Mouse (Mus musculus): Measurements from ENCODE around the gene BC048671. TPM values are rescaled to one million over a fixed set of nuclear protein-coding genes. Genes with fewer than 3 reads are reported as not detected.

The BC048671 gene
- total and polyA plus RNA-seq, 3 experiments, result not detected

GRCm38 (mm10) chr6:90317510-90318258 is 16.7 kb downstream of the BC048671 start:
- no peaks in the 10 kb centered on the region for H3K36me3 ChIP-seq (ENCODE audit: control insufficient read depth in 1 of 2, insufficient read depth in 2 of 2, low read length in 2 of 2)
- TF ChIP-seq ZKSCAN1 (IDR thresholded peaks at IDR 0.05; ENCODE audit: low read depth, low read length) (no peak), TAL1 (IDR thresholded peaks at IDR 0.05; ENCODE audit: low read length) (no peak), RCOR1 (IDR thresholded peaks at IDR 0.05; ENCODE audit: low read depth, low read length) (no peak), ETS1 (IDR thresholded peaks at IDR 0.05; ENCODE audit: low read depth, low read length) (no peak), NRF1 (IDR thresholded peaks at IDR 0.05; ENCODE audit: insufficient read depth, low read depth, low read length, poor library complexity, severe bottlenecking) (no peak), TCF12 (IDR thresholded peaks at IDR 0.05; ENCODE audit: low read depth, low read length) (no peak), MAX (IDR thresholded peaks at IDR 0.05; ENCODE audit: low read length) (no peak), JUND (IDR thresholded peaks at IDR 0.05; ENCODE audit: low read depth, low read length) (no peak)
- H3K4me3 ChIP-seq (ENCODE audit: control insufficient read depth in 1 of 2, insufficient read depth in 1 of 2, low read depth in 2 of 2, low read length in 2 of 2), result no peak overlapping the region

GRCm38 (mm10) chr6:90319019-90319418 is 18.0 kb downstream of the BC048671 start:
- no peak overlapping the region for H3K27ac ChIP-seq (ENCODE audit: control insufficient read depth, low read depth, low read length)
- TF ChIP-seq MAFK (IDR thresholded peaks at IDR 0.05; ENCODE audit: borderline replicate concordance, low read depth, low read length) (no peak), POLR2AphosphoS2 (IDR thresholded peaks at IDR 0.05; ENCODE audit: low read length) (no peak), POLR2A (IDR thresholded peaks at IDR 0.05; ENCODE audit: control insufficient read depth in 1 of 2, insufficient read depth in 1 of 2, low read depth in 1 of 2, low read length in 2 of 2, poor library complexity in 1 of 2) (no peak), GATA1 (IDR thresholded peaks at IDR 0.05; ENCODE audit: low read depth, low read length) (no peak), NELFE (IDR thresholded peaks at IDR 0.05; ENCODE audit: low read depth, low read length) (no peak), CTCF (IDR thresholded peaks at IDR 0.05 in 2 of 3, conservative IDR thresholded peaks at IDR 0.05 in 1 of 3; ENCODE audit: control insufficient read depth in 1 of 3, insufficient read depth in 1 of 3, low read depth in 2 of 3, low read length in 3 of 3, poor library complexity in 1 of 3, severe bottlenecking in 1 of 3) (no peak), MYB (IDR thresholded peaks at IDR 0.05; ENCODE audit: low read depth, low read length) (no peak), ELF1 (IDR thresholded peaks at IDR 0.05; ENCODE audit: low read depth, low read length) (no peak), CHD2 (IDR thresholded peaks at IDR 0.05; ENCODE audit: low read length) (no peak), GABPA (IDR thresholded peaks at IDR 0.05; ENCODE audit: low read depth, low read length) (no peak), SMC3 (IDR thresholded peaks at IDR 0.05; ENCODE audit: low read depth, low read length) (no peak), UBTF (IDR thresholded peaks at IDR 0.05; ENCODE audit: borderline replicate concordance, insufficient read depth, low read depth, low read length) (no peak), USF1 (IDR thresholded peaks at IDR 0.05; ENCODE audit: low read depth, low read length) (no peak), RCOR1 (IDR thresholded peaks at IDR 0.05; ENCODE audit: low read depth, low read length) (no peak)
- H3K9me3 ChIP-seq (replicated peaks; ENCODE audit: insufficient read depth, low read length), result no peaks in the 10 kb centered on the region
- H3K9ac ChIP-seq (ENCODE audit: control insufficient read depth, low read depth, low read length, poor library complexity, severe bottlenecking), result no peak overlapping the region
- DNase-seq (ENCODE audit: low read depth, low spot score), result no peak
- no peaks in the 10 kb centered on the region for H3K36me3 ChIP-seq (ENCODE audit: control insufficient read depth in 1 of 2, insufficient read depth in 2 of 2, low read length in 2 of 2)
- H3K4me3 ChIP-seq (ENCODE audit: control insufficient read depth in 1 of 2, insufficient read depth in 1 of 2, low read depth in 2 of 2, low read length in 2 of 2), result no peak overlapping the region
- H3K27me3 ChIP-seq (ENCODE audit: control insufficient read depth in 1 of 2, insufficient read depth in 2 of 2, low read length in 2 of 2), result no peaks in the 10 kb centered on the region
- H3K79me2 ChIP-seq (ENCODE audit: control insufficient read depth, insufficient read depth, low read length, poor library complexity), result no peaks in the 10 kb centered on the region
- H3K4me1 ChIP-seq (ENCODE audit: control insufficient read depth in 1 of 2, insufficient read depth in 2 of 2, low read length in 2 of 2), result no peaks in the 10 kb centered on the region

More at GRCm38 (mm10) chr6:90317510-90318258, 16.7 kb downstream of the BC048671 start:
- H3K9me3 ChIP-seq (replicated peaks; ENCODE audit: insufficient read depth, low read length), result no peaks in the 10 kb centered on the region
- no peaks in the 10 kb centered on the region for H3K4me1 ChIP-seq (ENCODE audit: control insufficient read depth in 1 of 2, insufficient read depth in 2 of 2, low read length in 2 of 2)
- no peak overlapping the region for H3K9ac ChIP-seq (ENCODE audit: control insufficient read depth, low read depth, low read length, poor library complexity, severe bottlenecking)
- H3K27me3 ChIP-seq (ENCODE audit: control insufficient read depth in 1 of 2, insufficient read depth in 2 of 2, low read length in 2 of 2), result no peaks in the 10 kb centered on the region
- no peak overlapping the region for H3K27ac ChIP-seq (ENCODE audit: control insufficient read depth, low read depth, low read length)
- DNase-seq (ENCODE audit: low read depth, low spot score), result no peak
- no peaks in the 10 kb centered on the region for H3K79me2 ChIP-seq (ENCODE audit: control insufficient read depth, insufficient read depth, low read length, poor library complexity)

Measured in MEL (cell line).